Mouse (Mus musculus): ENCODE data around the gene Pdpk1. TPM values are rescaled to one million over a fixed set of nuclear protein-coding genes. Genes with fewer than 3 reads are reported as not detected.
A peak's percentile ranks its signal among the peaks of the same experiment; 100 is the strongest.

Gene Pdpk1
- total and polyA plus RNA-seq, 3 experiments, result 18.3 to 26.9 (median 19.0) TPM

GRCm38 (mm10) chr17:24170729-24171128 lies 20.0 kb upstream of the Pdpk1 start:
- peaks cover 4 to 28% of the 10 kb centered on the region in 2 experiments for H3K36me3 ChIP-seq (ENCODE audit: control insufficient read depth in 1 of 2, insufficient read depth in 2 of 2, low read length in 2 of 2)
- peak overlapping the region; percentile 81 to 88 for H3K4me3 ChIP-seq (ENCODE audit: control insufficient read depth in 1 of 2, insufficient read depth in 1 of 2, low read depth in 2 of 2, low read length in 2 of 2)
- no peaks in the 10 kb centered on the region for H3K27me3 ChIP-seq (ENCODE audit: control insufficient read depth in 1 of 2, insufficient read depth in 2 of 2, low read length in 2 of 2)
- no peaks in the 10 kb centered on the region for H3K9me3 ChIP-seq (replicated peaks; ENCODE audit: insufficient read depth, low read length)
- H3K9ac ChIP-seq (ENCODE audit: control insufficient read depth, low read depth, low read length, poor library complexity, severe bottlenecking), result peak overlapping the region; percentile 96
- peak overlapping the region; percentile 97 for H3K27ac ChIP-seq (ENCODE audit: control insufficient read depth, low read depth, low read length)
- DNase-seq (ENCODE audit: low read depth, low spot score), result peak; percentile 72
- peaks cover 34% of the 10 kb centered on the region for H3K79me2 ChIP-seq (ENCODE audit: control insufficient read depth, insufficient read depth, low read length, poor library complexity)
- H3K4me1 ChIP-seq (ENCODE audit: control insufficient read depth in 1 of 2, insufficient read depth in 2 of 2, low read length in 2 of 2), result peaks cover 11 to 33% of the 10 kb centered on the region in 2 experiments
- TF ChIP-seq MAX (IDR thresholded peaks at IDR 0.05; ENCODE audit: low read length) (peak; percentile 24; the same call in 1 of the 2 replicates), MYC (IDR thresholded peaks at IDR 0.05; ENCODE audit: low read depth, low read length) (no peak), ELF1 (IDR thresholded peaks at IDR 0.05; ENCODE audit: low read depth, low read length) (no peak), GATA1 (IDR thresholded peaks at IDR 0.05; ENCODE audit: low read depth, low read length) (no peak), USF2 (IDR thresholded peaks at IDR 0.05; ENCODE audit: borderline replicate concordance in 1 of 2, insufficient read depth in 1 of 2, low read depth in 1 of 2, low read length in 2 of 2) (no peak), ZC3H11A (IDR thresholded peaks at IDR 0.05; ENCODE audit: low read depth, low read length) (no peak), BHLHE40 (IDR thresholded peaks at IDR 0.05; ENCODE audit: borderline replicate concordance, low read depth, low read length) (peak; percentile 46; the same call in 1 of the 2 replicates), ZMIZ1 (IDR thresholded peaks at IDR 0.05; ENCODE audit: low read depth, low read length) (no peak), POLR2AphosphoS2 (IDR thresholded peaks at IDR 0.05; ENCODE audit: low read length) (0 out of 2 replicates have a peak, but pooled peaks have one; percentile 41), NELFE (IDR thresholded peaks at IDR 0.05; ENCODE audit: low read depth, low read length) (peak; percentile 31; the same call in 1 of the 2 replicates), JUND (IDR thresholded peaks at IDR 0.05; ENCODE audit: low read depth, low read length) (no peak), SMC3 (IDR thresholded peaks at IDR 0.05; ENCODE audit: low read depth, low read length) (no peak), CHD2 (IDR thresholded peaks at IDR 0.05; ENCODE audit: low read length) (no peak), EP300 (IDR thresholded peaks at IDR 0.05; ENCODE audit: low read depth in 1 of 2, low read length in 2 of 2) (peak in 1 of 2 experiments; percentile 41; a peak in 2 of 4 replicates), USF1 (IDR thresholded peaks at IDR 0.05; ENCODE audit: low read depth, low read length) (peak; percentile 47; the same call in 1 of the 2 replicates), UBTF (IDR thresholded peaks at IDR 0.05; ENCODE audit: borderline replicate concordance, insufficient read depth, low read depth, low read length) (no peak), MYB (IDR thresholded peaks at IDR 0.05; ENCODE audit: low read depth, low read length) (no peak), MXI1 (IDR thresholded peaks at IDR 0.05; ENCODE audit: low read depth, low read length) (peak; percentile 60), CHD1 (IDR thresholded peaks at IDR 0.05; ENCODE audit: low read depth, low read length) (no peak), TBP (IDR thresholded peaks at IDR 0.05; ENCODE audit: low read depth, low read length) (no peak), HCFC1 (IDR thresholded peaks at IDR 0.05; ENCODE audit: low read depth, low read length) (peak; percentile 4; the same call in 1 of the 2 replicates), ZNF384 (IDR thresholded peaks at IDR 0.05; ENCODE audit: low read depth, low read length) (no peak), TCF12 (IDR thresholded peaks at IDR 0.05; ENCODE audit: low read depth, low read length) (0 out of 2 replicates have a peak, but pooled peaks have one; percentile 6), SIN3A (IDR thresholded peaks at IDR 0.05; ENCODE audit: low read length) (peak; percentile 58; the same call in 1 of the 2 replicates), RAD21 (IDR thresholded peaks at IDR 0.05; ENCODE audit: low read depth, low read length) (no peak), ETS1 (IDR thresholded peaks at IDR 0.05; ENCODE audit: low read depth, low read length) (peak; percentile 23; the same call in 1 of the 2 replicates), POLR2A (IDR thresholded peaks at IDR 0.05; ENCODE audit: control insufficient read depth in 1 of 2, insufficient read depth in 1 of 2, low read depth in 1 of 2, low read length in 2 of 2, poor library complexity in 1 of 2) (no peak; a peak in 1 of 4 replicates), MAFK (IDR thresholded peaks at IDR 0.05; ENCODE audit: borderline replicate concordance, low read depth, low read length) (no peak), RCOR1 (IDR thresholded peaks at IDR 0.05; ENCODE audit: low read depth, low read length) (no peak), NRF1 (IDR thresholded peaks at IDR 0.05; ENCODE audit: insufficient read depth, low read depth, low read length, poor library complexity, severe bottlenecking) (no peak), CTCF (IDR thresholded peaks at IDR 0.05 in 2 of 3, conservative IDR thresholded peaks at IDR 0.05 in 1 of 3; ENCODE audit: control insufficient read depth in 1 of 3, insufficient read depth in 1 of 3, low read depth in 2 of 3, low read length in 3 of 3, poor library complexity in 1 of 3, severe bottlenecking in 1 of 3) (no peak), MAZ (IDR thresholded peaks at IDR 0.05; ENCODE audit: low read depth, low read length) (0 out of 2 replicates have a peak, but pooled peaks have one; percentile 37)
